Mouse (Mus musculus): Measurements from ENCODE around the gene Elavl2.
"Not testable (repeated sequence)": the region's sequence is repeated elsewhere in the genome, so short reads cannot be mapped to it uniquely, and the experiment has no call there.

Elavl2 gene

GRCm38 (mm10) chr4:91297706-91298105 is 102.9 kb downstream of the Elavl2 start:
- DNase-seq, result no peak

GRCm38 (mm10) chr4:91295317-91295716 is 105.3 kb downstream of the Elavl2 start:
- DNase-seq, result no peak

- DNase-seq, result no peak
Measured at GRCm38 (mm10) chr4:91291526-91291925, 109.1 kb downstream of the Elavl2 start.

- DNase-seq, result no peak
Measured at GRCm38 (mm10) chr4:91290373-91290772, 110.2 kb downstream of the Elavl2 start.

- DNase-seq, result no peak
Measured at GRCm38 (mm10) chr4:91289151-91289550, 111.4 kb downstream of the Elavl2 start.

GRCm38 (mm10) chr4:91268390-91268789 is 132.2 kb downstream of the Elavl2 start:
- DNase-seq, result no peak

GRCm38 (mm10) chr4:91263733-91264440 is 136.7 kb downstream of the Elavl2 start:
- no peak for DNase-seq

- no peak for DNase-seq
Measured at GRCm38 (mm10) chr4:91262839-91263238, 137.7 kb downstream of the Elavl2 start.

GRCm38 (mm10) chr4:91260622-91261021 is 140.0 kb downstream of the Elavl2 start:
- DNase-seq, result no peak

- DNase-seq, result no peak
Measured at GRCm38 (mm10) chr4:91248650-91249049, 151.9 kb downstream of the Elavl2 start.

GRCm38 (mm10) chr4:91245136-91245535 is 155.4 kb downstream of the Elavl2 start:
- DNase-seq, result not testable (repeated sequence)

GRCm38 (mm10) chr4:91244554-91244953 is 156.0 kb downstream of the Elavl2 start:
- DNase-seq, result no peak

GRCm38 (mm10) chr4:91243896-91244295 is 156.7 kb downstream of the Elavl2 start:
- DNase-seq, result no peak

GRCm38 (mm10) chr4:91238739-91239485 is 161.7 kb downstream of the Elavl2 start:
- no peak for DNase-seq

- DNase-seq, result no peak
Measured at GRCm38 (mm10) chr4:91236976-91237375, 163.6 kb downstream of the Elavl2 start.

GRCm38 (mm10) chr4:91234941-91235340 is 165.6 kb downstream of the Elavl2 start:
- no peak for DNase-seq

GRCm38 (mm10) chr4:91233599-91233998 is 167.0 kb downstream of the Elavl2 start:
- DNase-seq, result no peak

- DNase-seq, result no peak
Measured at GRCm38 (mm10) chr4:91230439-91230863, 170.1 kb downstream of the Elavl2 start.

- no peak for DNase-seq
Measured at GRCm38 (mm10) chr4:91228341-91228740, 172.2 kb downstream of the Elavl2 start.

- no peak for DNase-seq
Measured at GRCm38 (mm10) chr4:91223811-91224210, 176.8 kb downstream of the Elavl2 start.

GRCm38 (mm10) chr4:91219322-91219721 is 181.3 kb downstream of the Elavl2 start:
- DNase-seq, result no peak

GRCm38 (mm10) chr4:91213917-91214316 is 186.7 kb downstream of the Elavl2 start:
- no peak for DNase-seq

GRCm38 (mm10) chr4:91208415-91209292 is 191.9 kb downstream of the Elavl2 start:
- DNase-seq, result no peak
